Mouse (Mus musculus): ENCODE data around the gene Lmod2.

Lmod2 gene

DNA sequence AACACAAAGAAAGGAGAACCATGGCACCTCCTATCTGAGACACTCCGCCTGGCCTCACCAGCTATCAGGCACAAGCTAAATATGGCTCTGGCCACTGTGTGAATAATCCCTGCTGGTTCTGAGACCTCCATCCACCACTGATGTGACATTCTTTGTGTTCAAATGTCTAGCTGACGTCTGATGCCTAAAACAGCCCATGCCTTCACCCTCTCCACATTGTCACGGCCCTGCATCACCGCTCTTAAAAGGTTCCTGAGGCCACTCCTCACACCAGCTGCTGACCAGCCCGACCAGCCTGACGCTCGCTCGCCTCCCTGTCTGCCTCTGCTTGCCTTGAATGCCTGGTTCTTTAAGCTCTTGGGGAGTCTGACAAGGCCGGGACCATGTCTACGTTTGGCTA lies at the start of gene Lmod2:
Lmod2 (plus strand) TSS at position 263 of the 400 bp plus-strand sequence.
- peak; percentile 99 for DNase-seq

DNA sequence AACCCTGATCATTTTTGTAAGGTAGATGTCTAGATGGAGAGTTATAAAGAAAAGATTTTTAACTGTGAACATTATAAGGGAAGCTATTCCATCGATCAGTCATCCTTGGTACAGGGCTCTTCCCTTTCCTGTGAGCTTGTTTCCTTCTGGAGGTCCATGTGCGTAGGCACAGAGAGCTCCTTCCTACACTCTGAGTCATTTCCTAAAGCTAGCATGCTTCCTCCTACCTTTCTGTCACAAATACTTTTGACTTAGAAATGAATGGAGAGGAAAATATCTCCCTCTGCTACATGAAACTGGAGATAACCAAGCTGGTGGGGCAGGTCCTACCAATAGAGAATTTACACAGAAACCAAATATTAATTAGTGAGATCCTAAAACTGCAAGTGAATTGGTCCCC lies 47.8 kb upstream of the Lmod2 start:
- no peak for DNase-seq

DNA sequence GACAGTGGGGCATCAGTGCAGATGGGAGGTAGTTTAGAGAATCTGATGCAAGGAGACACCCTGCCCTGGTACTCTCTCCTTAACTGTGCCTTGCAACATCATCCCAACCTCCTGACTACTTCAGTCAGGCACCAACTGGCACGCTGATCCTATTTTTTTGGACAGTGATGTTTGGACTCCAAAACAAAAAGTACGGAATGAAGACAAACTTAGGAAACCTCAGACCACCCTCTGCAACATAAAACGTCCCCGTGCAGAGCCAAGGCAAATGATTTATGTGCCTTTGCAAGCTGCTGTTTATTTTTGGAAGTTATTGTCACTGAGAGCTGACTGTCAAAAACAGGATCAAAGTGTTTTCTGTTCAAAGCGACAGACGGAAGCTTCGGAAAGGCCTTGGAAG lies 45.5 kb upstream of the Lmod2 start:
- peak; percentile 90 for DNase-seq

DNA sequence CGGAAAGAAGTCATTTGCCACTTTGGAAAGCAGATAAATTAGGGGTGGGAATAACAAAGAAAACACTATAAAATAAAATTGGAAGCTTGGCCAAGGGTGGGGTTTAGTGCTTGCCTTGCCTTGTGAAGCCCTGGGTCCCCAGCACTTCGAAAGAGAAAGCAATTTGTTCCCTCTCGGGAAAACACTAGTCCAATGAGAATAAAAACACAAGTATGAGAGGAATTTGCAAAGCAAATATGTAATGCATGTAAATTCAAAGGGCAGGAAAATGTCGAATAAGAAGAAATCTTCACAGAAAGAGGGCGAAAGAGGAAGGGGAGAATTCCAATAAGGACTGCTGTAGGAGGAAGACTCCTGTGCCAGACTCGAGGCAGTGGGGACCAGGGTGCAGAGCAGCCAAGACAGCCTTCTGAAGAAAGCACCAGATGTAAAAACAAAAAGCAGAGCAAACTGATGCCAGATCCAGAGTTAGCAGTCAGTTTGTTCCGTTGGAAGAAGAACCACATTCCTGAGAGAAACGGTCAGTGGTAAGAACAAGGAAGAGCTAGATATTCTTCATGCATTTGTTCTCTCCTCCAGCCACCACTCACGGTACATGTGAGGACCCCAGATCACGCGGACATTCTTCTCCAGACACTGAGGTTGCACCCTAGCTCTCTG lies 43.0 kb upstream of the Lmod2 start:
- DNase-seq: peak; percentile 96

DNA sequence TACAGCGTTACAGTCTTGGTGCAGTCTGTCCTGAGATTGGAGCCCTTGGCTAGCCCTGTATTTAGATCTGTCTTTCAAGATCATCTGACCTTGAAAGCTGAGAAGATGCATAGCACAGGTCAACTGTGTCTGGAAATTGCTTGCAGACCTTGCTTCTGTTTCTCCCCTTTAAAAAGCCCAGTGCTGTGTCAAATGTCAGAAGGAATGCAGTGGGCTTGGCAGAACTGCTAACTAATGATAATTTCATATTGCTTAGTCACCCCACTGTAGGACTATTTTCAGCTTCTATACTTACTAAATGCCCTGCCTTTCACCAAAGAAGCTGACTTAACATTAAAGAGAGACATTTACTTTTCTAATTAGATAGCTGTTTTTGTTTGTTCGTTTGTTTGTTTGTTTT lies 42.1 kb upstream of the Lmod2 start:
- no peak for DNase-seq

DNA sequence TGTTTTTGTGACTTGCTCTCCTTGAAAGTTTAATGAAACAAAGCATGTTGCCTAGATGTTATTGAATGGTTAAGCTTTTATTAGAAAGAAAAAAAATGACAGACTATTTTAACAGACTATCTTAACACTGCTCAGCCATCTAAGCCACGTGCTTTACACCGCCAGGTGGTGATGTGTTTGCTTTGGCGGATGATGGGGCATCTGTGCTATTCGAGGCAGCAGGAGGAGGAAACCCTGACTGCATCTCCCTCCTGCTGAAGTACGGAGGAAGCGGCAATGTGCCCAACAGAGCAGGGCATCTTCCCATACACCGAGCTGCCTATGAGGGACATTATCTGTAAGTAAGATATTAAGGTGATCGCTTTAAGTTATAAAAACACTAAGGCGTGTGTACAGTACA lies 33.5 kb upstream of the Lmod2 start:
- peak; percentile 94 for DNase-seq

DNA sequence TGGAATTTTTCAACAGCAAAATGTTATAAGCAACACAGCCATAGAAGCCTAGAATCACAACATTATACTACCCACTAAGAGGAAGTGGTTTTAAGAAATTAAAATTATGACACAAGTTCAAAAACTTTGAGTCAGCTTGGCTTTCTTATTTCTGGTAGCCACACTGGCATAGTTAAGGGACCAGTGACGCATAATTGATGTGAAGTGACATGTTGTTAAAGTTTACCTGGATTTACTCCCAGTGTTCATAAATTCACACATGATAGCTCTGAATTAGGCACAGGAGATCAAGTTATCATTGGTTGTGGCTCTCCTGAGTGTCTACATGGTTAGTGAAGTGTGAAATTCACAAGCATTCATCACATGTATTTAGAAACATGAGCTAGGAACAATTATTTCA lies 32.7 kb upstream of the Lmod2 start:
- no peak for DNase-seq

DNA sequence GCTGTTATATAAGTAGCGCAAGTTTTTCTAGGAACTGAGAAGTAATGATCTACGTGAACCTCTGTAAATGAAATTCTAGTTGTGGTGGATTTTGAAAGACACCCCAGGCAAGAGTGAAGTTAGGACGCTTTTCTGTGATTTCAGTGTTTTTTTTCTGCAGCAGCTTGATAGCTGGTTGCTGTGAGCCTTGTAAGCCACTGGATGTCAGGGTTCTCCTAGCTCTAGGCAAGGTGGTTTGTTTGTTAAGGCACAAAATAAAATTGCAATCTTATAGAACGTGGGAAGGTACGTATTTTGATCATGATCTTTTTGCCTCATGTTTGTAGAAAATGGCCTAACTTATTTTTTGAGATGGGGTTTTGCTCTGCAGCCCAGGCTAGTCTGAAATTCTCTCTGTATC lies 28.6 kb upstream of the Lmod2 start:
- DNase-seq: no peak

DNA sequence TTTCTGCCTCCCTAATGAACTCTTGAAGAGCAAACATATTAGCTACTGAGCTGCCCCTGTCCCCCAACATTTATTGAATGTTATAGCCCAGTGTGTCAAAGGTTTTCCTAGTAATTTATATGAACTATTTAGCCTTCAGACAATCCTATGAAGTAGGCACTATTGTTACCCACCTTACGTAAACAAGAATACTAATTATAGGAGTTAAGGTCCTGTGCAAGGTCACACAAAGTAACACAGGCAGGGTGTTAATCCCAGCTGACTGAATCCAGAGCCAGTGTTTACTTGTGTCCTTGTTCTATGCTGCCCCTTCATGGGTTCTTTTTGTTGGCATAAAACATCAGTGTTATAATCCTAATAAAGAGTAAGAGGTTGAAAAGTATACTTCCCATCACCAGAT lies 27.9 kb upstream of the Lmod2 start:
- DNase-seq: no peak

DNA sequence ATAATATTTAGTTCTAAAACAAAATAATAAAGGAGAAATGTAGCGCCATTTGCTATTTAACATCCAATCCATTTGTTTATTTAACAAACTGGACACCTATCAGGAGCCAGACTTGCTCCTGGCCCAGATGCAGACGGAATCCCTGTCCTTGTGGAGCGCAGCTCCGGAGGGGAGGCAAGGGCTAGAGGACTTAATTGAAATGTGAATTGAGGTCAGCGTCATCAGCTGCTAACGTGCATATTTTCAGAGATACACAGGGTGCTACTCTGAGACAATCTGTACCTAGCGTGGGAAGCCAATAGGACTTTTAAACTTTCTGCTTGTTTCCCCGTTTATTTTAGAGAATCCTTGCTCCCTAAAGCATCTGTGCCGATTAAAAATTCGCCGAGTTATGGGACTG lies 27.3 kb upstream of the Lmod2 start:
- peak; percentile 95 for DNase-seq

DNA sequence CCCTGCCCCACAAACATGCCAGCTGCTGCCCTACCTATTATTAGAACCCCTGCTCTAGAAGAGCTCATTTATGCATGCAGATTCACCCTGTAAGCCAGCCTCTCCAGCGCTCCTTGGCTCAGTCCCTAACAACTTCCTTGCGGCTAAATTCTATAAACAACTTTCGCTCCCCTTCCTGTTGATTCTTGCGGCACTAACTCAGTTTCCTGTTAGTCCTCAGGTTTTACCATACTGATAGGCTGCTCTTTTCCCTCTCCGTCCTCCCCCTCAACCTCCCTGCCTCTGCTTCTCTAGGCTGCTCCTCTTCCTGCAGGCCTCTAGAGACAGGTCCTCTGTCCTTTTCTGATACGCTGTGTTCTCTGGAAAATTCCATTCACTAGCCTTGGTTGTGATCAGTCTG lies 26.4 kb upstream of the Lmod2 start:
- peak; percentile 97 for DNase-seq

DNA sequence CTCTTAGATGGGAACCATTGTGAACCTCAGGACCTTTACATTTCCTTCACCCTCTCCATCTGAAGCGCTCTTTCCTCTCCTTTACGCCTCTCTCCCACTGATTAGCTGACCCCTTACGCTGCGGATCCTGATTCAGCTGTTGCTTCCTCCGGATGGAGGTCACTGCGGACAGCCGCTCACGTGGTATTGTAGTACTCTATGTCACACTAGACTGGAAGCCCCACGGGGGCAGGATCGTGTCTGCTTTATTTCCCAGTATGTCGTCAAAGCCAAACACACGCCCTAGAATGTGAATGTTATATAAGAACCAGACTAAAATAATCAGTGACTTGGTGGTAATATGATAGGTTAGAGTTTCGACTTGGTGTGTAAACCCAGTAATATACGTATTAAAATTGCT lies 25.1 kb upstream of the Lmod2 start:
- peak; percentile 94 for DNase-seq

DNA sequence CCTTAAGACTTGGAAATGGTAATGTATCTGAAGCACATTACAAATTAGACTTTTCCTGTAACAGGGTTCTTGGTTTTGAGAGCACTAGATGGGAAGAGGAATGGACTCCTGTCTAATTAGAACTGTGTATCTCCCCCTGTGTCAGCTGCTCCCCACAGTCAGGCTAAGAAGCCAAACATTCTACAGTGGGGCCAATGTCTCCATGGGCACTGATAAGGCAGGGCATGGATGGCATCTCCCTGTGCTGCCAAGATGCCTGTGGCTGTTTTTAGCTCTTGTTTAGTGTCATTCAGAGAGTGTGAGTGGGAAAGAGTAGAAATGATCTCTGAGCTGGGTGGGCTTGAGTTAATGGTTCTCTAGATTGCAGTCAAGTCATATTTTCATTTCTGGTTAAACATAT lies 24.2 kb upstream of the Lmod2 start:
- DNase-seq: peak; percentile 98

DNA sequence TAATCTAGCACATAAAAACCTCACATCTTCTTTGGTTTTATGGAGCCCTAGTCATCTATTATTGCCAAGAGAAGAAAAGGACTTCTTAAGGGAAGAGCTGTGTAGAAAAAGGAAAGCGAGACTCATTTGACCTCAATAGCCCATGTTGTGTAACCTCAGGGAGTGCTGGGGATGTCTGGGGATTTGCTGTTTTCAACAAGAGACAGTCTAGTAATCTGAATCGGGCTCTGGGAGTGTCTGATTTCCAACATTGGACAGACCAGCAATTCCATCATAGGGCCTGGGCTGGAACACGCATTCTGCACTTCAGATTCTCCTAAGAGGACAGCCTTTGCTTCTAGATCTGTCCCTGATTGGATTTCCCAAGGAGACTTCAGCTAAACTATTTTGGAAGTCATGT lies 14.1 kb upstream of the Lmod2 start:
- DNase-seq: peak; percentile 98

DNA sequence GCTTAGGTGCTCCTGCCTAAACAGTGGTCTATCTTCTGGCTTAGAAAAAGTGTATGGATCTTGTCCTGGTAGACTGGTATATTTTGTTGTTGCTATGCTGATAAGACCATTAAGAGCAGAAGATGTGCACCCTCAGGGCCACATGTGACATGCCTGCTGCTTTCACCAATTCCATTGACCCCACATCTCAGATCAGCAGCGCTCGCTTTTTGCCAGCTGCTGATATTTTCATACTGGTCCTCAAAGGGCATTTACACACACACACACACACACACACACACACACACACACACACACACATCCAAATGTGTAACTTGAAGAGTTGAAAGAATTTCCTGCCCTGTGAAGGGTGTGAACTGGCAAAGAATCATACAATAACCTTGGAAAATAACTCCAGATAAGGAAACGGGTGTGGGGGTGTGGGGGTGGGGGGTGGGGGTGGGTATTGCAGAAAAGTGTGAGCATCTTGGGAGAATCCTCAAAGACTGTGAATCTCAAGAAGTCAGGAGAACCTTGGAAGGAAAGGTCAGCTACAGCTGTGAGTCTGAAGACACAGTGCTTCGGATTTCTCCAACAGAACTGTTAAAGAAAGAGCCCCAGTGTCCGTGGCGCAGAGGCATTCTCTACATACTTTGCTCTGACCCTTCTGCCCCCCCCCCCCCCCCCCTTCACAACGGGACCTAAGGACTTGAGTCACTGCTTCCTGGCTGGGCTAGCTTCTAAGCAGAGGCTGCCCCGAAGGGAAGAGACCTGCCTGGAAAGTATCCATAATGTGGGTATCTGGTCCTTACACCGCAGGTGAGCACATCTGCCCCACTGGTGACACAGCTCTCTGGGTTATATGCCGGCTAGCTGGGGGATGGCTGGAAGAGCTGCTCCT lies 11.9 kb upstream of the Lmod2 start:
- DNase-seq: peak; percentile 95

DNA sequence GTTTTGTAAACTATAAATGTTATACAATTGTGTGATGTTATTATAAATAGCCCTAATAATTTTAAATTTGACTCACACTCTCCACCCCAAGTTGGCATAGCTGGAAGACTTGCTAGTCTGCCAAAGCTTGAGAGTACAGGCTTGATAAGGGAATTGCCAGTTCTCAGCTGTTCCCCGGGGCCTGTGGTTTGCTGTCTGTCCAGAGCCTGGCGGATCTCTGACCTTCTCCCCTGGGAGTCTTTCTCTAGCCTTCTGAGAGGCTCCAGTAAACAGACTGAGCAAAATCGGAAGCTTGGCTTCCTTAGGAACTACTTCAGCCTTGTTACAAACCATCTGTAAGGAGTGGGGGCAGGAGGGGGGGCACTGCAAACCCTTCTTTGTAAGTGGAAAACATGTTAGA lies 10.7 kb upstream of the Lmod2 start:
- DNase-seq: peak; percentile 99

DNA sequence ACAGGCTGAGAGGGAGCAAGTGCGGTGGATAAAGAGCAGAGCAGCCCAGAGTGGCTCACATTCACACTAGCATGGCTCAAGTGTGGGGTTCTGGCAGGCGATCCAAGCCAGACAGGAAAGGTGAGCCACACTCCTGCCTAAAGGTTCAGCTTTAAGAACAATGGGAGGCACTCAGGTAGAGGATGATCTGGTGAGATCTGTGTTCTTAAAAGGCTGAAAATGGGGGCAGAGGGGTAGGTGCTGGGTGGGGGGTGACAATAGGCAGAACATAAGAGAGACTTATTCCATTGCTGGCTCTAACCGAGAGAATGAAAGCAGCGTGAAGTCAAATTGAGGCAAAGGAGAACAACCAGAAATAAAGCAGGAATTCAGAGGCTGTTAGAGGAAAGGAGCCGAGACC lies 7.3 kb upstream of the Lmod2 start:
- DNase-seq: peak; percentile 66

DNA sequence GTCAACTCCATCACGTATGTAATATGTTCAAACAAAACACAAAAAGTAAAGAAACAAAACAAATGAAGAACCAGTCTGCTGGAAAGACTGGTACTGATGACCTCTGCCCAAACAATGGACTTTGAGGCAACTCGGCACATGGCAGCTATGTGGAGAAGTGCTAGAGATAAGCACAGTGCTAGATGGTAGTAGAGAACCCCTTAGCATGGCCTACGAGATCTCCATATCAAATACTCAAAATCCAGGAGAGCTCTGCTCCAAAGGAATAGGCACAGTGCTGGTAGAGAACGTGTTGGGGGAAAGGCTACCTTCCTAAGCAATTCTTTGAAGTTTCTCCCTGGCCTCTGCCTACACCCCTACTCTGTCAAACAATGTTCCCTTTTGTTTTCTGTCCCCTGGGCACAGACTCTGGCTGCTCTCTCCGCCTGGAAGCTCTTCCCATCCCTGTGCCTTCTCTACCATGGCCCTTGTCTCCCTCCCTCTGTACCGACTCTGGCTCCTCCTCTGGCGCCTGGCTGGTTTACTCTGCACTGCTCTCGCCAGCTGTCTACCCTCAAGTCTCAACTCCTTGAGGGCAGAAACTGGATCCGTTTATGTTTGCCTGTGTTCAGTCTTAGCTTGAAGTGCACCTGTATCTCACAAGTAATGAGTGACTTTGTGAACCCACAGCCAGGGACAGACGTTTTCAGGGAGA lies 5.9 kb upstream of the Lmod2 start:
- peak; percentile 82 for DNase-seq

DNA sequence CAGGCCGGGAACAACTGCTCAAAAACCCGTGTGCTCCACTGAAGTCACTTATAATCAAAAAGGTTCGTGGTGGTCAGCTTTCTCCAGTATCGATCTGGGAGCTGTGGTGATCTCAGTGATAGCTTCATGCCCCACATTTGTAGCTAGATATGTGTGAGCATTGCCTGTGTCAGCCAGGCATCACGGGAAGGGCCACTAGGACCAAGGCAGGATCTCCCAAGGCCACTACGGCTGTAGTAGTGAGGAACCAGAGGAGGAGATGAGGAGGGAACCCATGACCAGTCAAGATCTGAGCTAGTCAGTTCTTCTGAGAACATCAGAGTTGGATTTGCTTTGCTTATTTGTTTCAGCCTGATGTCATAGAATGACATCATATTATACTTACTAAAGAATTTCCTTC lies 1.6 kb downstream of the Lmod2 start:
- DNase-seq: peak; percentile 87

DNA sequence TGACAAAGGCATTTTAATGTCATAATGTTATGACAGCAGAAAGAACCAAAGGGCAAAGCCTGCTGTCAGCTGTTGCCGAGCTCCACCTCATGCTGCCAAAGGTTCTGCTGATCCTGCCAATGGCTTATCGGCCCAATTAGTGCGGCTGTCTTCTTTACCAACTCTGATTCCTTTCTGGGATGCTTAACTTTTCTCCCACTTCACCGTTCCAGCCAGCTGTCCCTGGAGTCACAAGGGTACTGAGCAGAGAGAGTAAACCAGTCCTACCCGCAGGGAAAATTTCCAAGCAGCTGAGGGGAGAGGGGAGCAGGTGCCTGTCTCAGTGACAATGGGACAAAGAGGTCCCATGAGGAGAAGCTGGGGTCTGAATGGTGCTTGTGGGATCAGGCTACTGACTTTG lies 2.1 kb downstream of the Lmod2 start:
- peak; percentile 95 for DNase-seq

DNA sequence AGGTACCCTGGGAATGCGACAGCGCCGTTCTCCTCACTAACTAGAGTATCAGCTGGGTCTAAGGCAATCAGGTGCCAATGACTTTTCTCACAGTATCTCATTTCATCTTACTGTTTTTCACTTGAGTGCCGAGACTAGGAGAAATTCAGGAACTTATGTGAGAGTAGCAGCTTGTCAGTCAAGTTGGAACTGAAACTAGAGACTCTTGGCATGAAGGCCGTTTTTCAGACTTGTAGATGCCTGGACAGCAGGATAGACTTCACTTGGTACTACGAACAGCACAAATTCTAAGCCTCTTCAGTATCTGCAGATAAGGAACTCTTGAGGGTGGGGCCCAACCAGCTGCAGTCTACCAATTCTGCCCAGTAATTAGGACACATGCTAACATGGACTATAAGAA lies 2.6 kb downstream of the Lmod2 start:
- DNase-seq: peak; percentile 86

DNA sequence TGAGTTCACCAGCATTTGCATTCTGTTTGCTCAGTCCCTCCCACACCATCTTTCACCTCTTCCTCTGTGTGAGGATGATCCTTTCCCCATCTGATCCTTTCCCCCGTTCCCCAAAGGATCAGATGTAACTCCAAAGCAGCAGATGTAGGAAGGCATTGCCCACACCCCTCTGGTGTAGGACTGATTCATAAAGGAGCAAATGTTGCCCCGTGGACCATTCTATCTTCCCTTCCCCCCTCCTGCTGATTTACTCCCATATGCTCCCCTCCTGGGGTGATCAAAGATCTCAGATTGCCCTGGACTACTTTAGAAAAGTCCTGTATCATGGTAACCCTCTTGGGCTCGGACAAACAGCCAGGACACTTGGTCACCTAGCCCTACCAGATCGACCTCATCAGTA lies 3.2 kb downstream of the Lmod2 start:
- peak; percentile 87 for DNase-seq

DNA sequence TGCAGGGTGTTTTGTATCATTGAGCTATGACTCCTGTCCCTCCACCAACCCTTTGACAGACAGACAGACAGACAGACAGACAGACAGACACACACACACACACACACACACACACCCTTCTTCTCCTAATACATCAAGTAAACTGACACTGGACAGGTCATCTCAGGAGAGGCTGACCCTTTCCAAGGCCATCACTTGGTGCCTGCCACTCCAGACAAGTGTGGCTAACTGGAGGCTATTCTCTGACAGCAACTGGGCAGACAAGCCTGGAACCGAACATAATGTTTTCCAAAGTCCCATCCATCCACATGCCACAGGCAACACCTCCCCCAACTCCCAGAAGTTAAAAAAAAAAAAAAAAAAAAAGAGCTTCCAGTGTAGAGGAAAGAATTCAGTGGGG lies 4.1 kb downstream of the Lmod2 start:
- peak; percentile 96 for DNase-seq

DNA sequence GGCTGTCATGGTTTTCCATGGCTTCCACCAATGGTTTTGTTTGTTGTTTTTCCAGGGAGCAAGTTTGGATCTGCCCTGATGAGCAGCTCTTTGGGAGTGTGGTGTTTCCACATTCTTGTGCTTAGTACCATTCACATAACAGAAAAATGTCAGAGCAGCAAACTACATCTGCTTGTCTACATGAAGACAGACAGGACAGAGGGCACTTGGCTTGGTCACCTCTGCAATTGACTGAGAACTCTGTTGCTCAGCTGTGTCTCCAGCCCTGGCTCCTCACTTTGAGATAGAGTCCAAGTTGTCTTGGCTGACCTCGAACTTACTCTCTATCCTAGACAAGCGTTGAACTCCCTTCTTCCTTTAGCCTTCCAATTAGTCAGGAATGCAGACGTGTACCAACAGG lies 4.8 kb downstream of the Lmod2 start:
- peak; percentile 83 for DNase-seq
